Mouse (Mus musculus) neural tube, embryonic 14.5 days (tissue): ENCODE data around the gene P2ry12. TPM values are rescaled to one million over a fixed set of nuclear protein-coding genes. Genes with fewer than 3 reads are reported as not detected.

Experiments used
- ATAC-seq: fragments of 200-750 bp; cut with Nextera tagmentation; 2 replicates; pipeline ENCODE4 v1.8.0; 2017; ENCODE audit warnings: low read depth, mild to moderate bottlenecking, moderate TSS enrichment, moderate library complexity
- H3K27ac ChIP-seq: fragments of 300-500 bp; sonication (generic); 2 replicates; pipeline ENCODE4 v1.5.1; 2014; ENCODE audit warnings: low read depth, mild to moderate bottlenecking, control low read depth, low read length, moderate library complexity, mixed read lengths
- H3K27me3 ChIP-seq: fragments of 300-500 bp; sonication (generic); 2 replicates; pipeline ENCODE4 v1.6.1; 2014; ENCODE audit warnings: low read length; ENCODE audit not compliant: control insufficient read depth, insufficient read depth
- H3K36me3 ChIP-seq: fragments of 300-500 bp; sonication (generic); 2 replicates; pipeline ENCODE4 v1.6.1; 2014; ENCODE audit warnings: low read length, mixed read lengths; ENCODE audit not compliant: control insufficient read depth, insufficient read depth
- H3K4me1 ChIP-seq: fragments of 300-500 bp; sonication (generic); 2 replicates; pipeline ENCODE4 v1.6.1; 2014; ENCODE audit warnings: low read length; ENCODE audit not compliant: control insufficient read depth, insufficient read depth
- H3K4me2 ChIP-seq: fragments of 300-500 bp; sonication (generic); 2 replicates; pipeline ENCODE4 v1.6.1; 2014; ENCODE audit warnings: mild to moderate bottlenecking, low read depth, low read length, control low read depth
- H3K4me3 ChIP-seq: fragments of 300-500 bp; sonication (generic); 2 replicates; pipeline ENCODE4 v1.5.1; 2014; ENCODE audit warnings: low read depth, low read length, control low read depth, mixed read lengths
- H3K9ac ChIP-seq: fragments of 300-500 bp; sonication (generic); replicated peaks from 2 replicates; pipeline ENCODE4 v1.6.1; 2014; ENCODE audit warnings: low read depth, mild to moderate bottlenecking, control low read depth, low read length, mixed read lengths
- H3K9me3 ChIP-seq: fragments of 300-500 bp; sonication (generic); 2 replicates; pipeline ENCODE4 v1.6.1; 2016; ENCODE audit warnings: low read length; ENCODE audit not compliant: control insufficient read depth
- WGBS: fragments of 180-500 bp; shearing (Covaris S2); extraction: QIAGEN DNeasy Blood & Tissue Kit; methylation state at CpG from one replicate; pipeline ENCODE4 v1.1.7; 2014; 5-methylcytosine and 5-hydroxymethylcytosine counted together
- polyA plus RNA-seq: library from polyadenylated mRNA; unstranded; fragments of >200 nt; fragmentation: Nextera tagmentation; extraction: Ambion mirVana; gene quantifications from 2 replicates; pipeline ENCODE4 v1.2.1, GENCODE M21; 2014

P2ry12 gene
- polyA plus RNA-seq, 1 experiment from 2014 or later = 10.4 TPM

DNA sequence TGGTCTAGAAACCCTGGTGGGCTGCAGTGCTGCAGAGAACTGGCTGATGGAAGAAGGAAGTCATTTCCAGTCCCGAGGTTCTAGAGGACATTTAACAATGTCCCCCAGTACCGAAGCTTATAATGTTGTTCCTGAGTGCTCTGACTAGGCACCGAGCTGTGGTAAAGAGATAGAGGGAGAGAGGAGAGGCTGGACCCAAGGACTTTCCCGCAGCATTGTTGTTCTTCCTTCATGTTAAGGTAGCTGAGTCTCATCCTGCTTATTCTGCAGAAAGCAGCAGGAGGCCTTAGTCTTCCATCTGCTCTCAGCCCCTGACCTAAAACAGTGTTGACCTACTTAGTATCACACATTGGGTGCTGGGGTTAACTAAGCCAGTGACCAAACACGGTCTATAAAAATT, 85.8 kb downstream of the P2ry12 start:
- H3K9me3 ChIP-seq = no peaks in the 10 kb centered on the region
- ATAC-seq = no peak
- 78% methylated on average over 5 of the region's 5 CpGs for WGBS
- no peaks in the 10 kb centered on the region for H3K4me1 ChIP-seq
- no peak overlapping the region for H3K27ac ChIP-seq
- H3K36me3 ChIP-seq = no peaks in the 10 kb centered on the region
- H3K4me2 ChIP-seq = no peak overlapping the region
- H3K9ac ChIP-seq = no peak overlapping the region
- no peak overlapping the region for H3K4me3 ChIP-seq
- no peaks in the 10 kb centered on the region for H3K27me3 ChIP-seq

DNA sequence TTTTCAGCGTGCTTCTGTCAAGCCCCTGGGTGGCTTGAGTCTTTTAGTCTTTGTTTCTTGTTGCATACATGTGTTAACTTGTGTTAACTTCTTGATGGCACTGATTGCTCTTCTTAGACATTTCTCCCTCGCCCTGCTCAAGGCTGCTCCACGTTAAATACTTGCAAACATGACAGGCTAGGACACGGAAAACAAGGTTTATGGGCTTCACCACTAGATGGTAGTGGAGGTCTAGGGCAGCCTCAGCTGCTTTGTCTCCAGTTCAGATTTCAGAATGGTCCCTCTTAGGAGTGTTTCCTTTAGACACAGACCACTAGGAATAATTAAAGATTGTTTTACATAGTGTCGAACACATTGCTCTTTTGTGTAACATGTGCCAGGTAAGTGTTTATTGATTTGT, 87.4 kb downstream of the P2ry12 start:
- H3K9ac ChIP-seq = no peak overlapping the region
- H3K4me3 ChIP-seq = no peak overlapping the region
- WGBS = 38% methylated on average over 5 of the region's 5 CpGs
- H3K9me3 ChIP-seq = no peaks in the 10 kb centered on the region
- H3K27me3 ChIP-seq = no peaks in the 10 kb centered on the region
- H3K4me1 ChIP-seq = no peaks in the 10 kb centered on the region
- no peaks in the 10 kb centered on the region for H3K36me3 ChIP-seq
- H3K27ac ChIP-seq = no peak overlapping the region
- peak; percentile 88 for ATAC-seq
- no peak overlapping the region for H3K4me2 ChIP-seq

DNA sequence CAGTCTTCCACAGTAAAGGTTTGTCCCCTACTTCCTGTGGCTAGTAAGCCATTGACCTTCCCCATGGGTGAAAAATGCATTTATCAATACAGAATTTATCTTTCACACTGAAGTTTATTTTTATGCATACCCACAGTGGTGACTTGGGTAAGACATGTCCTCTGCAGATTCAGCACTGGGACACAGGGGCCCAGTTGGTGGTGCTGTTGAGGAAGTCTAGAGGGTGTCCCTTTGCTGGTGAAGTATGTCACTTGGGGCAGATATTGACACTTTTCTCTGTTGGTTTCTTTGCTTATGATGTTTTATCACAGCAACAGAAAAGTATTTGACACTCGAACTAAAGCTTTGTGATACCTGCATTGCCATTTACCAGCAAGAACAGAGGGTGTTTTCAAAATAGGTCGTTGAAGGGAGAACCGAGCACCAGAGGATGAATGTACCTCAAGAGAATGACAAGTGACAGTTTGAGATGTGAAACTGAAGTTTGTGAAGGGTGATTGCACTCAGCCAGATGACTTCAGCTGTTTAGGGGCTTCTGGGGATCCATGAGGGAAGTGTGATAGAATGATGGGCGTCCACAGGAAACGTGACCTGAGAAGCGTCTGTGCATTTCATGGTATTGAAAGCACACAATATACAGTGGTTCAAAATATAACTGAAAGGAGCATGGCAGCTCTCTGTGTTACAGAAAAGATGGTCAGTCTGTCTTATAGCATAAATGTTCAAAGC, 88.1 kb downstream of the P2ry12 start:
- Histone ChIP-seq H3K9ac (no peak overlapping the region), H3K36me3 (no peaks in the 10 kb centered on the region), H3K4me2 (no peak overlapping the region), H3K9me3 (no peaks in the 10 kb centered on the region), H3K27me3 (no peaks in the 10 kb centered on the region), H3K4me3 (no peak overlapping the region), H3K27ac (no peak overlapping the region), H3K4me1 (no peaks in the 10 kb centered on the region)
- no peak for ATAC-seq
- 86% methylated on average over 6 of the region's 6 CpGs for WGBS

DNA sequence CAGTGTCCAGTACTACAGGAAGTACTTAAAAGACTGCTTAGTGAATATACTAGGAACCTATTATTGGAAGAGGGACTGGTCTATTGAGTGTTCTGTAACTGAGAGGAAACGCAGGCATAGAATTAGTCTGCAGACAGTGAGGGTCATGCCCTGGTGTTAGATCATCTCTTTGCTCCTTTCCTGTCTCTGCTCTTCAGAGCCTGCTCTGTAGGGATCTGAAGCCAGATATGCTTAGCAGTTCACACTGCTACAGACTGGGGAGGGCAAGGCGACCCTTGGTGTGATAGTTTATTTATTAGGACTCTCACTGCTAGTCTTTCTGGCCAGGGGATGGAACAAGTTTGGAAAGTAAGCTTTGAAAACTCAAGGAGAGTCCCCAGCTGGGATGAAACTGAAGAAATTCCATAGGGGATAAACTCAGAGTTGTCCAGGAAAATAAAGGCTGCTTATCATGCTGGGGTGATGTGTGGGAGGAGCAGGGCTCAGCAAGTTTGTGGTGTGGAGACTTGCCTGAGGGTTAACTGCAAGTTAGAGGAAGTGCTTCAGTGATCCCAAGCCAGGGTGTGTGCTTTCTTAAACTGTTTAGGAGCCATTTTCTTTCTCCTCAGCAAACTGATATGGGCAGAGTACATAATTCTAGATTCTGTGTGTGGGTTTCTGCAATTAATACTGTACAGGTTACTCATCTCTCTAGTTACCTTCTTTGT, 92.6 kb downstream of the P2ry12 start:
- WGBS = 69% methylated on average over 2 of the region's 2 CpGs
- Histone ChIP-seq H3K27me3 (no peaks in the 10 kb centered on the region), H3K9ac (no peak overlapping the region), H3K4me2 (no peak overlapping the region), H3K4me3 (no peak overlapping the region), H3K4me1 (no peaks in the 10 kb centered on the region), H3K9me3 (no peaks in the 10 kb centered on the region), H3K36me3 (no peaks in the 10 kb centered on the region), H3K27ac (no peak overlapping the region)
- no peak for ATAC-seq

DNA sequence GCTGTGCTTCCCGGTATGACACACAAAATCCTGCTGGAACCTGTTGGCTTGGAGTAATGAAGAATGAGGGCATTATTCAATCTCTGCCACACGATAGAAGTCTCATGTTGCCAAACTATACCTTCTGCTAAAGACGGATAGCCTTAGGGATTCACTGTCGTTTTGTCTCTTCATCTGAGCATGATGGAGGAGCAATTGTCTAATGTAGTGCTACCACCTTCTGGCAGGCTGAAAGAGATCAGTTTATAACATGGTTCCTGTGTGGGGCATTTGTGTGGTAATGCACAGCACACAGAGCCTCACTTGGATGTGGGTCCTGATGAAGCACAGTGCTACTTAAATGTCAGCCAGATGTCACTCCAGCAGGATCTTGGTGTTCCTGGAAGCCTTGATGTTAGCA, 93.5 kb downstream of the P2ry12 start:
- no peak overlapping the region for H3K9ac ChIP-seq
- no peak overlapping the region for H3K4me3 ChIP-seq
- H3K27me3 ChIP-seq = no peaks in the 10 kb centered on the region
- H3K9me3 ChIP-seq = no peaks in the 10 kb centered on the region
- no peak overlapping the region for H3K27ac ChIP-seq
- ATAC-seq = no peak
- H3K36me3 ChIP-seq = no peaks in the 10 kb centered on the region
- H3K4me1 ChIP-seq = no peaks in the 10 kb centered on the region
- no peak overlapping the region for H3K4me2 ChIP-seq
- WGBS = 80% methylated on average over 4 of the region's 4 CpGs

DNA sequence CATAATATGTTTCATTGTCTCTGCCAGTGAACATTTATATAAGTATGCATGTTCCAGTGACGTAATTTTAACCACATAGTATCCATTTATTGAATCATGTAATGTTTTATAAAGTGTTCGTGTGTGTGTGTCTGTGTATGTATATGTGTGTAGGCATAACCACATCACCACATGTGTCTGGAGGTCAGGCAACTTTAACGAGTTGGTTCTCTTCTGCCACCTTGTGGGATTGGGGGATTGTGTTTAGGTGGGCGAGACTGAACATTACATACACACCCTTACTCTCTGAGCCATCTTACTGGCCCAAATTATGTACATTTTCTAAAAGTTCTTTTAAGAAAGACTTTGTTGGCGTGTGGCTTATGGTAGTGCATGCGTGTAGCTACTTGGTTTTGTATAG, 94.2 kb downstream of the P2ry12 start:
- ATAC-seq = no peak
- H3K4me2 ChIP-seq = no peak overlapping the region
- no peaks in the 10 kb centered on the region for H3K4me1 ChIP-seq
- H3K36me3 ChIP-seq = no peaks in the 10 kb centered on the region
- H3K9me3 ChIP-seq = no peaks in the 10 kb centered on the region
- no peak overlapping the region for H3K9ac ChIP-seq
- no peak overlapping the region for H3K4me3 ChIP-seq
- H3K27ac ChIP-seq = no peak overlapping the region
- H3K27me3 ChIP-seq = no peaks in the 10 kb centered on the region
- WGBS = 93% methylated on average over 6 of the region's 6 CpGs

DNA sequence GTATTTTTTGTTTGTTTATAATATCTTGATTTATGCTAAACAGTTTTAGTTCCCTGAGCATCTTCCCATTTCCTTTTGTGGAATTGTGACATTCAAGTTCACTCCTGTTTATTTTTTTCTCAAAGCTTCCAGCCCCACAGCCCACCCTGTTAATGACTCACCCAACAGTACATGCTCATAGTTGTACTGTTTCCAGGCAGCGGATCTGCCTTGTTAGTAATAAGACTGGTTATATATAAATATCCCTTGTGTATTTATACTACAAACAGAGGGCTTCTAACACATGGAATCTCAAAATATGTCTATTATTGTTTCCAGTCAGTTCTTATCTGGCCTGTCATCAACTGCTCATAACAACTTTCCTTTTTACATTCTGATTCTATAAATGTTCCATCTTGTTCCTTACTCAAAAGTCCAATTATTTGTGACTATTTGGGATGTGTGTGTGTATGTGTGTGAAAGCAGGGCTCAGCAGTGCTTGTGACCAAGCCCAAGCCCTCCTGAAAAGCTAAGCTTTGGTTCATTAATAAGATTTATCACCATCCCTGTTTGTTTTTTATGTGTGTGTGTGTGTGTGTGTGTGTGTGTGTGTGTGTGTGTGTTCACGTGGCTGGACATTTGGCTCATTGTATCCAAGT, 95.1 kb downstream of the P2ry12 start:
- ATAC-seq = no peak; the same call in 1 of the 2 replicates
- H3K27ac ChIP-seq = no peak overlapping the region
- H3K9me3 ChIP-seq = no peaks in the 10 kb centered on the region
- no peak overlapping the region for H3K9ac ChIP-seq
- no peak overlapping the region for H3K4me3 ChIP-seq
- H3K4me1 ChIP-seq = no peaks in the 10 kb centered on the region
- 77% methylated on average over 2 of the region's 2 CpGs for WGBS
- H3K4me2 ChIP-seq = no peak overlapping the region
- no peaks in the 10 kb centered on the region for H3K27me3 ChIP-seq
- no peaks in the 10 kb centered on the region for H3K36me3 ChIP-seq
